Mouse (Mus musculus) megakaryocyte-erythroid progenitor cell, adult 5-6 weeks (primary cell): Measurements from ENCODE around the gene Spata13. TPM values are rescaled to one million over a fixed set of nuclear protein-coding genes. Genes with fewer than 3 reads are reported as not detected.

ENCODE experiments used
- ATAC-seq: replicated peaks from 2 replicates; pipeline ENCODE4 v1.8.0; 2016; ENCODE audit warnings: mild to moderate bottlenecking, inconsistent platforms; ENCODE audit not compliant: severe bottlenecking, poor library complexity, low FRiP score, low TSS enrichment
- total RNA-seq, 2 experiments: library from RNA; stranded (forward) in 1 of 2; stranded (reverse) in 1 of 2; fragments of 200-1000, 215-1000 nt in 1 of 2; fragments of >200 nt in 1 of 2; fragmentation: Nextera tagmentation in 1 of 2; gene quantifications; 2 replicates each; pipeline ENCODE4 v1.2.3; 2014 to 2017

Spata13 gene
- total RNA-seq, 2 experiments from 2014 or later = 1.7 to 3.0 TPM

GRCm38 (mm10) chr14:60739155-60739554, 105.4 kb downstream of the Spata13 start:
- ATAC-seq = no peak

- ATAC-seq = no peak
These were observed 105.8 kb downstream of the Spata13 start for GRCm38 (mm10) chr14:60739616-60740015.

- ATAC-seq = no peak
These were observed 106.7 kb downstream of the Spata13 start for GRCm38 (mm10) chr14:60740507-60740906.

GRCm38 (mm10) chr14:60741033-60741432, 107.2 kb downstream of the Spata13 start:
- no peak for ATAC-seq

GRCm38 (mm10) chr14:60741490-60741981, 107.7 kb downstream of the Spata13 start:
- ATAC-seq = no peak

- ATAC-seq = no peak
These were observed 109.9 kb downstream of the Spata13 start for GRCm38 (mm10) chr14:60743681-60744080.

- ATAC-seq = no peak
These were observed 111.4 kb downstream of the Spata13 start for GRCm38 (mm10) chr14:60745201-60745600.

GRCm38 (mm10) chr14:60746141-60746540, 112.3 kb downstream of the Spata13 start:
- no peak for ATAC-seq

- no peak for ATAC-seq
These were observed 113.5 kb downstream of the Spata13 start for GRCm38 (mm10) chr14:60747154-60747870.

GRCm38 (mm10) chr14:60749880-60750279, 116.1 kb downstream of the Spata13 start:
- ATAC-seq = no peak

- no peak for ATAC-seq
These were observed 117.8 kb downstream of the Spata13 start for GRCm38 (mm10) chr14:60751581-60751980.

GRCm38 (mm10) chr14:60752892-60753800, 119.3 kb downstream of the Spata13 start:
- ATAC-seq = no peak

- no peak for ATAC-seq
These were observed 120.0 kb downstream of the Spata13 start for GRCm38 (mm10) chr14:60753801-60754126.

GRCm38 (mm10) chr14:60754656-60755055, 120.9 kb downstream of the Spata13 start:
- ATAC-seq = no peak

- ATAC-seq = no peak
These were observed 122.5 kb downstream of the Spata13 start for GRCm38 (mm10) chr14:60756271-60756670.

GRCm38 (mm10) chr14:60757265-60757664, 123.5 kb downstream of the Spata13 start:
- no peak for ATAC-seq

- no peak for ATAC-seq
These were observed 123.9 kb downstream of the Spata13 start for GRCm38 (mm10) chr14:60757722-60758121.

GRCm38 (mm10) chr14:60759097-60759496, 125.3 kb downstream of the Spata13 start:
- no peak for ATAC-seq

- no peak for ATAC-seq
These were observed 128.0 kb downstream of the Spata13 start for GRCm38 (mm10) chr14:60761801-60762200.

GRCm38 (mm10) chr14:60762754-60763153, 129.0 kb downstream of the Spata13 start:
- no peak for ATAC-seq

- ATAC-seq = no peak
These were observed 129.9 kb downstream of the Spata13 start for GRCm38 (mm10) chr14:60763746-60764145.
